Mouse (Mus musculus) midbrain, embryonic 14.5 days (tissue): ENCODE measurements around the gene Fam184a. TPM values are rescaled to one million over a fixed set of nuclear protein-coding genes. Genes with fewer than 3 reads are reported as not detected.
A peak's percentile ranks its signal among the peaks of the same experiment; 100 is the strongest.

Source experiments
- ATAC-seq: fragments of 200-750 bp; cut with Nextera tagmentation; 2 replicates; pipeline ENCODE4 v1.8.0; 2017; ENCODE audit warnings: moderate number of reproducible peaks, moderate library complexity; ENCODE audit not compliant: low FRiP score, low TSS enrichment
- DNase-seq: peaks from one replicate; pipeline ENCODE4 v3.0.0-alpha.2; 2015
- H3K27ac ChIP-seq: fragments of 300-500 bp; sonication (generic); replicated peaks from 2 replicates; pipeline ENCODE4 v1.5.1; 2014; ENCODE audit warnings: mild to moderate bottlenecking, low read depth, low read length, moderate library complexity
- H3K27me3 ChIP-seq: fragments of 300-500 bp; sonication (generic); 2 replicates; pipeline ENCODE4 v1.6.1; 2014; ENCODE audit warnings: low read length, control low read depth, mixed read lengths; ENCODE audit not compliant: control insufficient read depth, insufficient read depth
- H3K36me3 ChIP-seq: fragments of 300-500 bp; sonication (generic); 2 replicates; pipeline ENCODE4 v1.6.1; 2014; ENCODE audit warnings: low read length, control low read depth; ENCODE audit not compliant: control insufficient read depth, insufficient read depth
- H3K4me1 ChIP-seq: fragments of 300-500 bp; sonication (generic); 2 replicates; pipeline ENCODE4 v1.6.1; 2014; ENCODE audit warnings: mild to moderate bottlenecking, antibody characterized with exemption, low read length, control low read depth; ENCODE audit not compliant: control insufficient read depth, insufficient read depth
- H3K4me2 ChIP-seq: fragments of 300-500 bp; sonication (generic); 2 replicates; pipeline ENCODE4 v1.6.1; 2014; ENCODE audit warnings: mild to moderate bottlenecking, low read length, moderate library complexity
- H3K4me3 ChIP-seq: fragments of 300-500 bp; sonication (generic); replicated peaks from 2 replicates; pipeline ENCODE4 v1.5.1; 2014; ENCODE audit warnings: low read depth, low read length
- H3K9ac ChIP-seq: fragments of 300-500 bp; sonication (generic); replicated peaks from 2 replicates; pipeline ENCODE4 v1.6.1; 2014; ENCODE audit warnings: mild to moderate bottlenecking, low read length, moderate library complexity
- H3K9me3 ChIP-seq: fragments of 300-500 bp; sonication (generic); 2 replicates; pipeline ENCODE4 v1.6.1; 2016; ENCODE audit warnings: low read length, control low read depth, mixed read lengths; ENCODE audit not compliant: control insufficient read depth
- WGBS: fragments of 180-500 bp; shearing (Covaris S2); extraction: QIAGEN DNeasy Blood & Tissue Kit; methylation state at CpG from one replicate; pipeline ENCODE4 v1.1.7; 2014; 5-methylcytosine and 5-hydroxymethylcytosine counted together
- polyA plus RNA-seq: library from polyadenylated mRNA; unstranded; fragments of >200 nt; fragmentation: Nextera tagmentation; extraction: Ambion mirVana; gene quantifications from 2 replicates; pipeline ENCODE4 v1.2.1, GENCODE M21; 2014

The Fam184a gene
- 13.6 and 16.7 TPM in 2 replicates for polyA plus RNA-seq

DNA sequence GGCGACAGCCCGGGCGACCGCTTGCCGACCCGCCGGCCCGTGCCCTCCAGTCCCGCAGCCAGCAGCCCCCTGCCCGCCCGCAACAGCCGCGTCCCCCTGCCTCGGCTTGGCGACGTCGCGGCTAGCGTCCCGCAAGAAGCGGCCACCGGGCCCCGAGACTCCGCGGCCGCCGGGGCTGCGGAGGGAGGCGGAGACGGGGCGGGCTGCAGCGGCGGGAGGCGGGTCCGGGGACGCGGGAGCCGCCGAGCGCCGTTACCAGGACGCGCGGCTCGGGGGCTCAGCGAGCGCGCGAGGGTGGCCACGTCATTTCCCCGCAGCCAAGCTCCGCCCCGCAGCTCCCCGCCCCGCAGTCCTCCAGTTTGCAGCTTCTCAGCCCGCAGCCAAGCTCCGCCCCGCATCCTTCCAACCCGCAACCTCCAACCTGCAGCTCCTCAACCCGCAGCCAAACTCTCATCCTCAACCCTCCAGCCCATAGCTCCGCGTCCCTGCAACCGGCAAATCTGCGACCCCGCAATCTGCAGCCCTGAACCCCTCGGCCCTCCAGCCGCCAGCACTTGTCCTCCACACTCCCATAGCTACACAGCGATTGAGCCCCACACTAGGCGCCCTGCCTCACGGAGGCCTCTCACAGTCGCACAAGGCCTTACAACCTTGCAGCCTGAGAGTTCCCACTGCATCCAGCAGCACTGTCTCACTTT is at the start of gene Fam184a:
TSS of gene Fam184a (minus strand) at position 169 of the 698 bp plus-strand sequence.
- WGBS, result under 1% methylated on average over 61 of the region's 71 CpGs
- Histone ChIP-seq H3K27me3 (no peaks in the 10 kb centered on the region), H3K9me3 (no peaks in the 10 kb centered on the region), H3K4me2 (peak within 1 kb of the TSS; percentile 76), H3K36me3 (no peaks in the 10 kb centered on the region), H3K4me1 (peaks cover 14% of the 10 kb centered on the region; the same call in 1 of the 2 replicates), H3K9ac (peak within 1 kb of the TSS; percentile 76), H3K27ac (peak within 1 kb of the TSS; percentile 73), H3K4me3 (peak within 1 kb of the TSS; percentile 78)
- DNase-seq (peak; percentile 94), ATAC-seq (peak; percentile 96)

DNA sequence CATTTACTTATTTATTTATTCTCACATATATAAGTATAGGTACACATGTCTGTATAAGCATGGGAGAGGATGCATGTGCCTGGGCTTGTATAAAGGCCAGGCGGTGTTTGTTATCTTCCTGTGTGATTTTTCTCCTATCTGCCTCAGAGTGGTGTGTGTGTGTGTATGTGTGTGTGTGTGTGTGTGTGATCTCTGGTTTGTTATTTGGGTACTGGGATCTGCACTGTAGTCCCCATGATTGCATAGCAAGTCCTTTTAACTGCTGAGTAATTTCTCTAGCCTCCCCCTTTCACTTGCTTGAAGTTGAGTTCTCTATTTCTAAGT is 45.3 kb upstream of the Fam184a start:
- Histone ChIP-seq H3K9me3 (no peaks in the 10 kb centered on the region), H3K27me3 (no peaks in the 10 kb centered on the region), H3K4me2 (no peak overlapping the region), H3K36me3 (no peaks in the 10 kb centered on the region), H3K9ac (no peak overlapping the region), H3K4me1 (no peaks in the 10 kb centered on the region), H3K4me3 (no peak overlapping the region), H3K27ac (no peak overlapping the region)
- DNase-seq (no peak), ATAC-seq (0 out of 2 replicates have a peak, but pooled peaks have one; percentile 3)
- WGBS, result 95% methylated on average over 1 of the region's 1 CpGs

DNA sequence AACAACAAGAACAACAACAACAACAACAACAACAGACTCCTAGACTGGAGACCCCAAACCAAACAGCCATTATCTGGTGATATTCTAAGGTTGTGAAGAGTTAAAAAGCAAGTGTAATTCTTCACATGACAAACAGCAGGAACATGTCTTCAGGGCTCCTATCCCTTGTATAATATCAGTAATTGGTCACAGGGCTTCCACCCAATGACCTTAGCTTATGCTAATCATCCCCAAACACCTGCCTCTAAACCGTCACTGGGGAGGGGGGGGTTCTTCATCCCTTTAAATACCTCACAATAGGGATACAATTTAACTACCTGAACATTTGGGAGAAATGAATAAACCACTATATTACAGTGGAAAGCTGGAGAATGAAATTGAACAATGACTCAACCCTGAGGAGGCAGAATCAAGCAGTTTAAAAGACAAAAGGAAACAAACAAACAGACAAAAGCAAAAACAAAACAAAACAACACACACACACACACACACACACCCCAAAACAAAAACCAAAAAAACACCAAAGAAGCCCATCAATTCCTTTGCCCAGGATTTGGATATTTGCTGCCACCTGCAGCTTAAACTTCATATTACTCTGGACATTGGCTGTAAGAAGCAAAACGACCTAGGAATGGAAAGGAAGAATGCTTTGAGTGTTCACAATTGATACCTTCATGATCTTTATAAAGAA is 44.8 kb upstream of the Fam184a start:
- Histone ChIP-seq H3K27ac (no peak overlapping the region), H3K4me1 (no peaks in the 10 kb centered on the region), H3K27me3 (no peaks in the 10 kb centered on the region), H3K9me3 (no peaks in the 10 kb centered on the region), H3K36me3 (no peaks in the 10 kb centered on the region), H3K9ac (no peak overlapping the region), H3K4me2 (no peak overlapping the region), H3K4me3 (no peak overlapping the region)
- 6% methylated on average over 2 of the region's 2 CpGs for WGBS
- ATAC-seq (0 out of 2 replicates have a peak, but pooled peaks have one; percentile 38), DNase-seq (peak; percentile 79)

DNA sequence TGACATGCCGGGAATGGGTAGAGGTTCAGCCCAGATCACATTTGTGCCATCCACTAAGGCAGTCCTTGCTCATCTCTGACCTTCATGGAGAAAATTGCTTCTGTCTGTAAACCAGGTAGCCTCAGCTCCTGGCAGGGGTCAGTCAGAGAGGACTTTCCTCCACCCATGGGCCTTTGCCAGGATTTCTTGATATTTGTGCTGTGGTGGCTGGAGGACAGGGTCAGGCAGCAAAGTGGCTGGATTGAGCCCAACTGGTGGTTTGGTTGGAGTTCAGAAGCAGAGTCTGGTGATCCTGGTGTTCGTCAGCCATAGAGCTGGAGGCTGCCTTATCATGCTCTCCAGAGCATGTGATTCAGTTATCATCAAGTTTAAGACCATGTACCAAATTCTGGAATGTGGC is 40.4 kb upstream of the Fam184a start:
- no peaks in the 10 kb centered on the region for H3K9me3 ChIP-seq
- no peaks in the 10 kb centered on the region for H3K4me1 ChIP-seq
- WGBS, result 89% methylated on average over 2 of the region's 2 CpGs
- no peak overlapping the region for H3K4me2 ChIP-seq
- no peak overlapping the region for H3K9ac ChIP-seq
- H3K4me3 ChIP-seq, result no peak overlapping the region
- no peak overlapping the region for H3K27ac ChIP-seq
- ATAC-seq (no peak), DNase-seq (no peak)
- H3K27me3 ChIP-seq, result no peaks in the 10 kb centered on the region
- no peaks in the 10 kb centered on the region for H3K36me3 ChIP-seq

DNA sequence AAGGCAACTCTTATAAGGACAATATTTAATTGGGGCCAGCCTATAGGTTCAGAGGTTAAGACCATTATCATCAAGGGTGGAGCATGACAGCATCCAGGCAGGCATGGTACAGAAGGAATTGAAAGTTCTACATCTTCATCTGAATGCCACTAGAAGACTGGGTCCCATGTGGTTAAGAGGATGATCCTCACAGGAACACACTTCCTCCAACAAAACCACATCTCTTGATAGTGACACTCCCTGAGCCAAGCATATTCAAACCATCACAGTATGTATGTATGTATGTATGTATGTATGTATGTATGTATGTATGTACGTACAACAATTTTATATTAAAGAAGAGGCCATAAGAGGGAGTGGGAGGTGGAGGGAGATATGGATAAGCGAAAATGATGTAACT is 25.7 kb upstream of the Fam184a start:
- Histone ChIP-seq H3K9ac (no peak overlapping the region), H3K36me3 (no peaks in the 10 kb centered on the region), H3K4me3 (no peak overlapping the region), H3K4me2 (no peak overlapping the region), H3K27ac (no peak overlapping the region), H3K4me1 (no peaks in the 10 kb centered on the region), H3K27me3 (no peaks in the 10 kb centered on the region), H3K9me3 (no peaks in the 10 kb centered on the region)
- DNase-seq, result no peak
- WGBS, result 86% methylated on average over 2 of the region's 2 CpGs
- ATAC-seq, result no peak

DNA sequence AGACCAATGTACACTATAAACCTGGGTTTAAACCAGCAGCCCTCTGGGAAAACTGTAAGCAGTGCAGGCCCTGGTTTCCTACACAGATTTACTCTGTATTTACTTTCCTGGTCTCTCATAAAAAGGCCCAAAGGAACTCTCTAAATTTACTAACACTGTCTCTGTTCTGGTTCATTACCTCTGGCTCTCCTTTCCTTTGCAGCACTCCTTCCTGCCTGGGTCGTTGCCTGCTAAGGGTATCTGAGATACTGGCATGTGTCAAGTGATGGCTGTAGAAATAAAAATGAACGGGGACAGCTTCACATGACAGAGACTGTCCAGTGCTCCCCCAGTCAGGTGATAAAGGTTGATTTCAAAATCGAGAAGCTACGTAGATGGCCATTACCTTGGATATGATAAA is 21.8 kb upstream of the Fam184a start:
- no peak for DNase-seq
- 83% methylated on average over 4 of the region's 4 CpGs for WGBS
- H3K4me2 ChIP-seq, result no peak overlapping the region

DNA sequence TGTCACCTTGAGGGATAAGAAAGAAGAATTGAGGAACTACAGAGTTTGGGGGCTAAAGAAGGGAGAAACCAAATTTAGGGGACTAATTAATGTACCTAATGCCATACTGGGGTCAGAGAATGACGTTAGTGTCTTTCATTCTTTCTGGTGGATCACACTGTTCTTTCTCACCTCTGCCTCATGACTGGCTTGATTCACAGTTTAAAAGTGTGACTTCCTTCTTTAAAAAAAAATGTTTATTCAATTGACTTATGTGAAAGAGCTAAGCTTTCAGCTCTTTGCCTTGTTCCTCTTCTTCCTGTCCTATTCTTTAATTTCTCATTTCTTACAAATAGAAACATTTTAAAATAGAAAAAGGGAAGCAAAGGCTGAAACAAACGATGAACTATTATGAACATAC is 20.6 kb upstream of the Fam184a start:
- H3K9me3 ChIP-seq, result no peaks in the 10 kb centered on the region
- H3K27ac ChIP-seq, result no peak overlapping the region
- no peak overlapping the region for H3K9ac ChIP-seq
- DNase-seq, result no peak
- H3K4me1 ChIP-seq, result no peaks in the 10 kb centered on the region
- H3K36me3 ChIP-seq, result no peaks in the 10 kb centered on the region
- ATAC-seq, result no peak
- H3K4me3 ChIP-seq, result no peak overlapping the region
- H3K27me3 ChIP-seq, result no peaks in the 10 kb centered on the region
- H3K4me2 ChIP-seq, result no peak overlapping the region
- WGBS, result 76% methylated on average over 2 of the region's 2 CpGs

More for the DNA sequence above, 21.8 kb upstream of the Fam184a start:
- no peak for ATAC-seq
- Histone ChIP-seq H3K4me1 (no peaks in the 10 kb centered on the region), H3K9me3 (no peaks in the 10 kb centered on the region), H3K27me3 (no peaks in the 10 kb centered on the region), H3K9ac (no peak overlapping the region), H3K4me3 (no peak overlapping the region), H3K36me3 (no peaks in the 10 kb centered on the region), H3K27ac (no peak overlapping the region)

DNA sequence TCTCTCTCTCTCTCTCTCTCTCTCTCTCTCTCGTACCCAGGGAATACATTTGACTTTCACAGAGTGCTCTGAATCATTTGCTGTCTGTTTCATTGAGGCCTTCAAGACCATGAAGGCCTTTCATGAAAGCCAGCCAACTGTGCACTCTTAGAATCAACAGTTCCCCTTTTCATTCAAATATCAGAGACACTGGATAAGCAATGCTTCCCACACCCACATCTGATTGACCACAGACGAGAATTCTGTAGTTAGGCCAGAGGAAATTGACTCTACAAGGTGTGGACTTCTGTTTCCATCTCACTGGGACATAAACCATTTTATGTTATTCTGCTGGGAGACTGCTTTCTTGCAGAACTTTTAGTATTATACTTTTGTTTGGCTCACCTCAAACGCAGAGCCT is 17.8 kb upstream of the Fam184a start:
- ATAC-seq (no peak), DNase-seq (no peak)
- Histone ChIP-seq H3K36me3 (no peaks in the 10 kb centered on the region), H3K27me3 (no peaks in the 10 kb centered on the region), H3K9me3 (no peaks in the 10 kb centered on the region), H3K27ac (no peak overlapping the region), H3K4me2 (no peak overlapping the region), H3K4me1 (no peaks in the 10 kb centered on the region), H3K9ac (no peak overlapping the region), H3K4me3 (no peak overlapping the region)
- 70% methylated on average over 3 of the region's 3 CpGs for WGBS

DNA sequence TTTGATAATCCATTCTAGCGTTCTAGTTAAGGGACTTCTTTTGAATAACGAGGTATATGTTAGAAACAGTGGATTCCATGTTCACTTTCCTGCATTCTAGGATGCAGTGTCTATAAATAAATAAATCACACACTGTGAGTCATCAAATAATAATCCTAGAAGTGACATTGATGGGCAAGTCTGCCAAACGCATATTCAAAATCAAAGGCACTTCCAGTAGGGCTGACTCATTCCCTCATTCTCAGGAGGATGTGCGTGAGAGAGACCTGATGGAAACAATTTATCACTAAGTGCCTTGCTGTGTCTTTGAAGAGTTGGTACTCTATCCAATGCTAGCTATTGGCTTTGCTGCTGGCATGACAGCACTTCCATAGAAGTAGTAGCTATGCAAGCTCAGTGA is 14.5 kb upstream of the Fam184a start:
- no peaks in the 10 kb centered on the region for H3K27me3 ChIP-seq
- H3K4me1 ChIP-seq, result no peaks in the 10 kb centered on the region
- H3K4me3 ChIP-seq, result no peak overlapping the region
- no peak for DNase-seq
- no peak overlapping the region for H3K4me2 ChIP-seq
- H3K9me3 ChIP-seq, result no peaks in the 10 kb centered on the region
- no peak overlapping the region for H3K9ac ChIP-seq
- no peaks in the 10 kb centered on the region for H3K36me3 ChIP-seq
- no peak overlapping the region for H3K27ac ChIP-seq
- 80% methylated on average over 4 of the region's 4 CpGs for WGBS
- no peak for ATAC-seq
